Mouse (Mus musculus) left cerebral cortex, adult 8-10 months (tissue): ENCODE measurements at regions not wholly inside any gene's neighbourhood (a gene's known extent, or its start where the extent isn't known, plus 50 kb on each side); places are given as distances from the start of the nearest gene placed in this dataset.

ENCODE experiments used
- DNase-seq, 2 experiments: peaks; one replicate each; pipeline ENCODE4 v3.0.0; 2022; ENCODE audit warnings: low spot score in 2 of 2

DNA sequence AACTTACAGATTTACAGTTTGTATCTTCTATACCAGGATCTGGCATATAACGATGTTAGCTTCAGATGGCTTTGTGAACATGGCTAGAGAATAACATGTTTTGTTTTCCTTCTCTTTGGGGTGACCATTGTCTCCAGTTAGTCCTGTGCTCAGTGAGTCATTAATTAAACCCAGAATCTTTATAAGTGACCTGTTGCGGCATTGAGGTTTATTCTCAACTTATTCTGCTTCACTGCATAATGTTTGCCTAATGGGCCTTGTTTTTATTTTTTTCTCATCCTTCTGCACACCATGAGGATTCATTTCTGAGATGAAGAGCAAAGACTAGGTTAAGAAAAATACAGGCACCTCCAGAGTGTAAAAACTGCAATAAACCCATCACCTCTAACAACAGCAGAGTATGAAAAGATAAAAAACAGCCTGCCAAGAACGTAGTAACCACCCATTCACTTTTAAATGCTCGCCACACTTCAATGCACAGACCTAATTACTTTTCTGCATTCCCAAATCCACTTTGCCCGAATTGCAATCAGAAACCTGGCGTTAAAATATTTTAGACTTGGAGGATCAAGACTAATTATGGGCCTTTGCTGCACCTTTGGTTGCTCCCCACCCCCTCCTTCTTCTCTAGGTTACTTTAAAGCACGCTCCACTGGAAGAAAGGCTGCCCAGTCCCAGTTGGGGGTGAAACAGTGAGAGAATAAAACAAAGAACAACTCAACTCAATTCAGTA is 381.5 kb upstream of the Nr2f1 start:
- no peak for DNase-seq

DNA sequence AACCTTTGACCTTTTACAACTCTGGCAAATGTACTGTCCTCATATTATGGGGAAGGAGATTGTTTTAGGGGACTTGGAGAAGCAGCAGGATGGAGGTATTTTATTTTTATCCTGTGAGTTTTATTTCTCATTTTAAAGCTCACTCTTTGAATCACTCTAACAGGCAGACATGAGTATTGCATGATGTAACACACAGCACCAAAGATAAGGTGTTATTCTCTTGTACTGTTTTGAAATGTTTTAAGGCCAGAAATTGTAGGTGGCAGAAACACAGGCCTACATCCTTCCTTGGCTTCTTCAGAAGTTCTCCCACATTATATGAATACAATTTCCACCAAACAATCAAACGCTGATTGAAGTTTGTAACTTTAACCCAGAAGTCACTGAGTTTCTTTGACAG is 377.9 kb upstream of the Nr2f1 start:
- DNase-seq = no peak

DNA sequence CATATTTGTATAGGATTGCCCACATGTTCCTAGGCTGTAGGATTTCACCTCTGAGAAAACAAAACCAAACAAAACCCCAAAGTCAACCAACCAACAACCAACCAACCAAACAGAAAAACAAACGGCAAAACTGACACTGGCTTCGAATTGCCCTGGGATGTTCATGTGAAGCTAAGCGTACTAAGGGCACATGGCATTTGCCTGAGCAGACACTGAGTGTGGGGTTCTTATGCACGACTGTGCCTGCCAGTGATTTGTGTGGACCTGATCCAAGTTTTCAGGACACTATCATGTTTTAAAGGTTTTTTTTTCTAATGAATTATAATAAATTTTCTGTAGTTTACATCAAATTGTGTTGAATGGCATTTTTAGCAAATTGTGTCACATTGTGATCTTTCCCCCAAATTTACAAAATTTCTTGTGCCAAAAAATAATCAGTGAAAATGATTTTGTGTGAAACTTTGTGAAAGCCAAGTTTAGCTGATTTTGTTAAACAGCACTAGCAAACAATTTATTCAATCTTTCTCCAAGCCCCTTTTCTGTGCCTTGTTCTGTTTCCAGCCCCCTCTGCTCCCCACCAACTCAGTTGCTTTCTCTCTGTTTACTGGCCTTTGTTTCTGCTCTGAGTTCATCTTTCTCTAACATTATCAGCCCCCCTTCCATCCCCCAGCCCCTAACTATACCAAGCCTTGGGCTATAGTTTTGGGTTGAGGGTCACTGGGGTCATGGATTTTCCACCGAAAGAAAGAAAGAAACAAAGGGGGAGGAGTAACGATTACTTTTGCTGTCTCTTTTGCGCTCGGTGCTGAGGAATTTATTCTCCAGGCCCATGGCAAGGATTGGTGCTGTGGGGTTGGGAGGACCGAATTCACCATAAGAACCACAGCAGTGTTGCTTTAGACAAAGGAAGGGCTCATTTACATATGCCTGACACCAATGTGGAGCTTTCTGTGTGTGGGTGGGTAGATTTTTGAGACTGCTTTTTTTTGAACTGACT is 377.0 kb upstream of the Nr2f1 start:
- DNase-seq = peak in 1 of 2 experiments; percentile 58

DNA sequence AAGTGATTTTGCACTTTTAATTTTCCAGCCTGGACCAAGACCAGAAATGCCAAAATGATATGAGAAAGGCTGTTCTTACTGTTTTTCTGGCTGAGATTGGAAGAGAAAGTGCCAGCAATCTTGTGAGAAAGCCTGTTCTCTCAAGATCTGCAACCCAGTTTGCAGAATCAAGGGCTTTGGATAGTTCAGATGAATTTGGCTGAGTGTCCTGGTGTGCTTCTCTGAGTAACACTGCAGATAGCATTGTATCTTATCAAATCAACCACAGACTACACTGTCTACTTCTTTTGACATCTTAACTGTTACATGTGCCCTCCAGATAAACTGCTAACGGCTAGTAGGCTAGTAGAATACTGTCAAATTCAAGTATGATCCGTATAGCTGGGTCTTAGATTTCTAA is 371.5 kb upstream of the Nr2f1 start:
- no peak for DNase-seq

DNA sequence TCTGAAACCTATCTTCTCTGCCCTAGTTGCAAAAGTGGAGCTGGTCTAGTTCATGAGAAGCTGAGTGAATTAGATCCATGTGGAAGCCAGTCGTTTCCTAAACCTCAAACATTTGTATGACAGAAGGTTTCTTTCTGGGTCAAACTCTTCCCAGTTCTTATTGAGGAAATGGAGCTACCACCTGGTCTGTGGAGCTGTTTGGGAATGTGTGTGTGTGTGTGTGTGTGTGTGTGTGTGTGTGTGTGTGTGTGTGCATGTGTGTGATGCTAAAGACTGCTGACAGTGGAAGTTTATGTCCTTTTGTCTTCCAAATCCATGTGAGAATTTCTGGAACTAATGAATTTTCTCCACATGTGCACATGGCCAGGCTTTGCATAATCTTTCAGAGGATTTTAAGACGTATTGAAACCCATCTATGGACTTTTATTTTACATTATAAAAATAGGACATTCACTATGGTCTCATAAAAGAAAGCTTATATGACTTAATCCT is 324.9 kb upstream of the Nr2f1 start:
- no peak for DNase-seq

DNA sequence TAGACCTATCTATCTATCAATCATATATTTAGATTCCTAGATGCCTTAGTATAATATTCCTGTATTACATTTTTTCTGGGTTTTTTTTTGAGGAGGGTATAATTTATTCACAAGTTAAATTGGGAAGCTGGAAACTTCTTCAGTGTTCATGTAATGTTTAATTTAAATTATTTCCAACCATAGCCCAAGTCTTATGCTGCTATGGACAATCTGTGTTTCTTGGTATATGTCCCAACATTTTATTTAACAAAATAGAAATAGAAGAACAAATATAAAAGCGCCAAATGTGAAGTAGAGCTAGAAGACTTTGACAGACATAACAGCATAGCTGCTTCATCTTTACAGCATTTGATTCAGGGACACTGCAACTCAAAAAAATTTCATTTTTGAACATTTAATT is 321.2 kb upstream of the Nr2f1 start:
- no peak for DNase-seq

DNA sequence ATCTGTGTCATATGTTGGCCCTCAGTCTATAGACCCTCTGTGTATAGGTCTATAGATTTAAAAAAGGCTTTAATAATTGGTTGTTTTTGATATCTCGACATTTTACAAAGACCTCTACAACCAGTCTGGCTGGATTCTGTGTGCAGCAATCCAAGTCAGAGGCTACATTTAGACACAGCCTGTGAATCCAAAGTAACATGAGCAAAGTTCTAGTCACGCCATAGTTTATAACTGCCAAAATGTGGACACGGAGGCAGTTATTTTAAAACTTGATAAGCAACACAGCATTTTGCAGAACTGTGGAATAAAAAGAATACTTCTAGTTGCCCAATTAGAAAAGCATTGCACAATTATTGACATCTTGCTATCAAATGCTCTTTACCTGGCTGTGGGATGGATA is 320.6 kb upstream of the Nr2f1 start:
- DNase-seq = peak in 1 of 2 experiments; percentile 9

DNA sequence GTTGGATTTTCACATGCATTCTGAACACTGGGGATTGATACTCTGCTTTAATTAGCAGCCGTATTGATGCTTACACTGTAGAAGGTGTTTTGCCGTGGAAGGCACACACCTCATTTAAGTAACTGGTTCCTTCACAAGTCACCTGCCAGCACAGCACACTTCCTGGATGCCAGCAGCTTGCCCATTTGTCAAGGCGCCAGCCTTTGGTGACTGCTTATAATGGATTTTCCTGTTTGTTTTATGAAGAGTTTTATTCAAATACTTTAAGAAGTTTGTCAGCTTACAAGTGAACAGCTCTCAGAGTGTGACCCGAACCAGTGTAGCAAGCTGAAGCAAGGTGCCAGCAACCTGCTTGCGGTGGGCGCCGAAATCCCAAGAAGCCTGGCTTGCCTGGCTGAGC is 301.0 kb upstream of the Nr2f1 start:
- DNase-seq = no peak

DNA sequence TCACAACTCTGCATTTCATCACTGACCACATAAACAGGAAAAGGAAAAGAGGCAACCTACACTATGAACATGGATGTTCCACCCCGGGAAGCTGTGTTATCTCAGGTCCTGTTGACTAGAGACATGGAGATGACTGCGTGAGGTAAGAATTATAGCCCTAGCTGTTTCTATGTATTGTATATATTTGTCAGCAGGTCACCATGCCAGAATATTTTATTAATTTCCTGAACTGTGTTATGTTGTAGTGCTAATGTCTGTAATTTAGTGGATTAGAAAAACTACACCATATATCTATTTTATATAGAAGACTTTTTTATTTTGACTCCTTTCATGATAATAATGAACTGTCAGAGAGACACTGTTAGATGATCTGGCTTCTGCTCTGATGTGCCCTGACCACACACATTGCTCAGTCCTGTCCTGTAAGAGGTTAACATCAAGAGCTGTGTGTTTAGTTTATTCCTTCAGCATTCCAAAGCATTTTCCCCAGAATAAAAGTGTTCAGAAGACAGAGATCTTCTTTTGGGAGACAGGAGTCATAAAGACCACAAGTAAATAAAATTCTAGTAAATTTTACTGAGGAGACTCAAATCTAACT is 284.3 kb upstream of the Nr2f1 start:
- DNase-seq = no peak

DNA sequence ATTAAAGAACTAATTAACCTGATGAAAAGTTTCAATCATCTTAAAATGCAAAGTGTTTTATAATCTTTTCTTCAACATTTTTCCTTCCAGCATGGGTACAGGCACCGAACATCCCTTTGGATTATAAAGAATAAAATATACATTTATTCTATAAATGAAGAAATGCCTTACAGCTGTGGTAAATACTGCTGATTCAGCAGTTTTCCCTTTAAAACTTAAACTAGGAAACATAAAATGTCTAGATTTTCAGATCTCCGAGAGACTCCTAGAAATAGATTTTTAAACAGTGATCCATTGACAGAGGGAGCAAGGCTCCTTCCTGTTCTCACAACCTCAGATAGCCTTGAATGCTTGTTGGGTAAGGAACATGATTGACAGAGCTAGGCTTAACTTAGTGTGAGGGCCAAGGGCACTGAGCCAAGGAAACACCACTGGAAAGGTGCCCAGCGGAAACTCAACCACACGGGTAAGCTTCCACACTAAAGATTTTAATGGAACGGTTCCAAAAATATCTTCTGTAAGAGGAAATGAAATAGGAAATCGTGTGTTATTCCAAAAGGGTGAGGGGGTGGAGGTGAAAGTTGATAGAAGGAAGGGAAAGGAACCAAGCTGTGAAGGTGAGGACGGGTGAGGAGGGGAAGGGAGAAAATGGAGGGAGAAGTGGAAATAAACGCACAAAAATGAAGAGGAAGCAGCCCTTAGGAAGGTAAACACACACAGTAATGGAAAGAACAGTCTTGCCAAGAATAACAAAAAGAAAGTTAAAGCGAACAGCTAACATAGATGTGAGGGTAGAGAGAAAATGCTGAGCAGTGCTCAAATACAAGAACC is 283.6 kb upstream of the Nr2f1 start:
- no peak for DNase-seq

DNA sequence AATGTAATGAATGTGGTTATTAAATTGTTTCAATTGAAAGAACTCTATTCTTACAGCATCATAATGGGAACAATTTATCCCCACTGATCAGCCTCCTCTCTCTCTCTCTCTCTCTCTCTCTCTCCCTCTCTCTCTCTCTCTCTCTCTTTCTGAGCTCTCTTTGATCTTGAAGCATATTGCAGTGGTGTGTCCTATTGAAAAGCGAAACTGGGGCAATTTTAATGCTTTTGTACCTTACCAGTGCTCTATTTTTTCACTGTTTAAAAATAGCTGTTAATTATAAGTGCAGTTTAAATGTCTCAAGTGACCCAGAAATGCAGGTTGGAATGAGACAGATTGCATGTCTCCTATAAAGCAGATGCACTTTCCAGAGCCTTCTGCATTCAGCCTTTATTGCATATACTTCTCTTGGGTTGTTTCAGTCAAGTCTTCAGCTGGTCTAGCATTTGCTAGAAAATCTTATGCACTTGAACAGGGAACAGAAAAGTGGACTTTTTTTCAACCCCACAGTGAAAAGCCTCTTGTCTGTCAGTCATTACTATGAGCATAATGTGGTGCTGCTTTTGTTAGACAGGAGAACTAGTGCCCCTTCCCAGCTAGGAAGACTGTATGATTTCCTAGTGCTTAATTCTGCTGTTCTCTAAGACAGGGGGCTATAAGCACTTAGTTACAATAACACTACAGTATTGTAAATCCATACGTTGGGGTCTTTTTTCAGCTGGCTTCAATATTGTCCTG is 251.9 kb upstream of the Nr2f1 start:
- DNase-seq = no peak

DNA sequence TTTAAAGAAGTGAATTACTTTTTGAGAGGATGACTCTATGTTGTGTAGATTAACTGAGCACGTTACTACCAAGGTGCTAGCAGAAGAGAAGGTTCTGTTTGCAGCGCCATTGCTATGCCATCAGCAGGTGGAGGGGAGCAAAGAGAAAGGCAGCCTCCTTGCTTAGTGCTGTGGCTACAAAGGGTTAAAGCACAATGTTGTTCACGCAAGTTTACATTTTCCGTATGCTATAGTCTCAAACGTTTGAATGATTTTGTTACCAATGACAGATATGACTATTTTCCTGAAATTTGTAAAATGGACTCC is 247.1 kb upstream of the Nr2f1 start:
- DNase-seq = no peak

DNA sequence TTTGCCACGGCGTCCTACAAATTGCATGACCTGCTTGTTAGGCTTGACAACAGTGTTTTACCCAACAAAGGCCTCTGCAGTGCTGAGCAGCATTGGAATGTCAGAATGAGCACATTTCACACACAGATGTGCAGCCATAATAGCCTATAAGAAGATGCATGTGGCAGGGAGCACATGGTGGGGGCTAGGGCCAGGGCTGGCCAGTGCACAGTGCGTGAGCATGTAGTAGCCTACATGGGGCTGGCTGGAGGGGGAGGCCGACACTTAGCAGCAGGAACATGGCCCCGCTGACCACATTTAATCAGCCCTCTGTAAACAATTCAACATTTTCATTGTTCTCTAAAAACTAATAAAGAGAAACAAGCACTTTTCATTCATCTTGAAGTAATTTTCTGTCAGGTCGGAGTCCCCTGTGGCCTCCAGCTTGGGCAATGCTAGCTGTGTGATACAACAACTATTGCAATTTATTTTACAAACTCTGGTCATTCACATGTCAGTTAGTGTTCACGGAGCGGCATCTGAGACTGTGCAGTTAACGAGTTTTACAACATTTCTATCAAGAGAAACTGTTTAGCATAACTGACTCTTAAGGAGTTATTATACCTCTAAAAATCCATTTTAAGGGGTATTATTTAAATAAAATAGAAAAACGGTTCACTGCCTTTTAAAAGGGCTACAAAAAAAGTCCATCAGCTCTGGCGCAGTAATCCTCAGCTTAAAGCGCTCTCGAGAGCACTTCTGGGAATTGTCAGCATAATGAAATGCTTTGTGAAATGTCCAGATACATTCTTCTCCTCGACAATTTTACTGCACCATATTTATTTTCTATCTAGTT is 246.6 kb upstream of the Nr2f1 start:
- DNase-seq = no peak

DNA sequence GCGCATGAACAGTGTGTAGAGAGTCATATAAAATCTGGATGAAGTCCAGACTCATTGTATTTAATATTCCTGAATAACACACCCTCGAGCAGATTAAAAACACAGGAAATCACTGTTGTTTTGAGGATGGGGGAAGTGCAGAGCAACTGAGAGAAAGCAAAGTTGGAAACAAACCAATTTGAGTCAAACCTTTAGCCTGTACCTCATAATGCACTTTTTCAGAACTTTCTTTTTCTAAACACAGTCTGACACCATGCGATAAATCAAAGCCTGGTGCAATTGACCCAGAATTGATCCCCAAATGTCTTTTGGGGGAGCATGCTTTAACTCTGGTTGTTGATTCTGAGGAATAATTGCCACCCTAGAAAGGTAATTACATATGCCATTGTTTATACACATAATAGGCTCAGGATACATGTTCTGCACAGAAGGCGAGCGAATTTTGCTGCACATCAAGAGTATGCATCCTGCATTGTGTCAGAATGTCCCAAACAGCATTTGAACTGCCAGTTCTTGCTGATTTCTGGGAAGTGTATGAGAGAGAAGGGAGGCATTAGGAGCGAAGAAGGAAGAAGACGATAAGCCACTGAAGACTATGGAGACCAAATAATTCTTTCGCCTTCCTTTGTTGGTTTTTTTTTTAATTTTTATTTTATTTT is 245.3 kb upstream of the Nr2f1 start:
- no peak for DNase-seq

DNA sequence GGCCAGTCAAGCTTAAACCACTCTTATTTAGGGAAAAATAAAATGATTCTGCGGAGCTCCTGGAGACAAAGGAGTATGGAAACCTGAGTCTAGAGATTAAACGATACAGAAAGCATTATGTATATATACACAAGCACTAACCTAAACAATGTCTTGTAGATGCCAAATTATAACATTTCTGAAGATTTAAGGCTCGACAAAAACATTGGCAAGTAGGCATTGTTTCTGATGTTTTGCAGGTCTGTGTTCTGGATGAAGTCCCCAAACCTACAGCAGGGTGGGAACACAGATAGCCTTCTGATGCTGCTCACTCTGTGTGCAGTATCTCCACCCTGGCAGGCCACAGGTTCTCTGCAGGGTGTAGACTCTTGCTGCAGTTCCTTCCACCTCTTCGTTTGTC is 228.9 kb upstream of the Nr2f1 start:
- no peak for DNase-seq

DNA sequence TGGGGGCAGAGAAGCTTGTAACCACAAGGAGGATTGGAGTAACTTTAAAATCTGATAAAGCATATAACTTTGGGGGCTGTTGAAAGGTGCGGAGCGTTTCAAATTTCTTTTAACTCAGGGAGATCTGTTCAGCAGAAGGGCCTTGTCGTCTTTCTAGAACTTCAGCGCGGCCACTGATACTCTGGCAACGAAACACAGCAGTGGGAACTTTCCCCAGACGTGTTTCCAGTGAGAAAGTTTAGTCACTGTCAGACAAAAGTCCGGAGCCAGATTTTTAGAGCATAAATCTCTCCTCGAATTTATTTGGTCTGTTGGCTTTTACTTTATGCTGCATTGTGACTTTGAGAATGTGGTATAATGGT is 228.5 kb upstream of the Nr2f1 start:
- DNase-seq = no peak

DNA sequence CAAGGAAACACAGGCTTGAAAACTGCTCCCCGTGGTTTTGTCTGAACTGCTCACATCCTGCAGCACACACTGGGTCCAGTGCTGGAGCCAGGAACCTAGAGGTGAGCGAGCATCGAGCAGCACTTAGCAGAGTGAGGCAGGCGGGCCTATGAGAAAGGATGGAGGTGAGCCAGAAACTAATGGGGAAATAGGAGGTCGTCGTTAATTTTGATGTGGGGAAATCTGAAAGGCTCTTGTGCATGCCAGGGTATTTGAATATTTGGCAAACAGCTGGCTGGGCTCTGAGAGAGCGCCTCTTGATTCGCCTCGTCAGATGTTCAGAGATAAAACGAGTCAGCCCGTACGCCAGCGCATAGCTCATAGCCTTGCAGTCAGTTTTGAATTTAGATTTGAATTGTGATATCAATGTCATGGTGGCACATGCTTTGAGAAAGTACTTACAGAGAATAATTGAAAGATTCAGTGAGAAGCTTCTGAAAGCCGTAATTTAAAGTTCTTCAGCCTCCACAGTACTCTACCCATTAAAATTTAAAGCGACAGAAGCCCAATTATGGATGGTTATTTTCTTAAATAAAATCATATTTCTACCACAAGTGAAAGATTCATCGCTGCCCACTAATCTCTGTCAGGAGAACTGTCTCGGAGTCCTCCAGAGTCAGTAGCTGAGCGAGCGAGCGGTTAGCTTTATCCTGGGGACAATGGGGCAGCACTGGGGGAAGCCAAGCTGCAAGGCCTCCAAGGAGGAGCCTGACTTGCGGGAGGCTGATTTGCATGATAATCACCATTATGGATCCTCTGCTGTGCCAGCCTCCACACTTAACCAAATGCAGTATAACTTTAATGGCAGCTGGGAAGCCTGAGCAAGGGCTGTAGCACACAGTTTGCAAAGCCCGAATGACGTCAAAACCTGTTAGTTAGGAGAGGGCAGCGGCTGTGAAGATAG is 227.9 kb upstream of the Nr2f1 start:
- DNase-seq = peak in 1 of 2 experiments; percentile 40

DNA sequence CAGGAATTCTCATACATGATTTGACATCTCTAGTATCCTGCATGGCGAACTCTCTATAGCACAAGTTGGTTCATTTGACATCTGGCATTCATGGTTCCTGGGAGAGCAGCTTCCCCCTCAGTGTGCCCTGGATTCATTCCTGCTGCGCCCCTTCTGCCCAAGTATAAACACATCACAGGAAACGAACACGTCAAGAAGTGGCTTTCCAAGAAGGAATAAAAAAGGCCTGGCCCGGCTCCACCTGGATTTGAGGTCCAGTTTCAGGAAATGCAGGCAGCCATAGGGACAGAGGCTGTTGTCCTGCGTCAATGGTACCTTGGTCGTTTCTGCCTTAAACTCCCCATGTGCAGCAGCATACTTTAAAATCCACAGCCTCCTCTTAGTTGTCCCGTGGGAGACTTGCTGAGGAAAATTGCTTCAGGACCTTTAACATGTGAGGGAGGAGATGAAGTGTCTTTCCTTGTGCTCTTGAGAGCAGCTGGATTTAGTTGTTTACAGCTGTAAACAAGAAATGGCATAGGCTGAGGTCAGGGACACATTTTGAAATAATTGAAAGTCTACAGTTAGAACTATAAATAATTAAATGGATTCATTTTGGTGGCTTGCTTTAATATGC is 226.9 kb upstream of the Nr2f1 start:
- DNase-seq = no peak
